In the genomic region with DNA sequence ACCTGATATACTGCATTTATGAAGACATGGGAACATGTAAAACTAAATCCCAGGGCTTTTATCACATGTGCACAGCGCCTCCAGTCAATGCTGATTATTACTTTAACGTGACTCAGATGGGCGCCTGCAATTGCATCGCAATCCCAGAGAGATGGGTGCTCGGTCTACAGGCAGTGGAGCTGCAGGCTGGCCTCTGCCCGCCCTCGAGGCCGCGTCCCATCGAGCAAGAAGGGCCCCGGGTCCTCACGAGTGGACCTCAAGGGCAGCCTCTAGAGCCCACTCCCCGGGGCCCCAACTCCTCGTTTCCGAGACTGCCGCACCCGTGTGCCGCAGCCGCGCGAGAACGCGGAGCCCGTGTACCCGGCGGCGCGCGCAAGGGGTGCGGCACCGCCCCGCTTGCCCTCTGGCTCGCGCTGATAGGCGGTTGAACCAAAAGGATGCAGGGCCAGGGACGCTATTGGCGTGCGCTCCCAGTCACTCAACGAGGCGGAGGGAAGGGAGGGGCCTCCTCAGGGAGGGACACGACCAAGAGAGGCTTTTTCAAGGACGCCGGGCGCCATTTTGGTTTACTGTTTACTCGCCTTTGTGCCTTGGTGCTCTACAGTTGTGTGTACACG, we compare ENCODE assay signal across 8 mouse cellular contexts. TPM values are rescaled to one million over a fixed set of nuclear protein-coding genes. Genes with fewer than 3 reads are reported as not detected.
DNase-seq lines count a peak whose midpoint lies in the region; ATAC-seq and TF ChIP-seq lines count a peak whose summit lies in the region.

No protein-coding gene starts in this region.

- H3K27ac ChIP-seq in forebrain, embryonic 12.5 days: peak overlapping the region; percentile 92
- H3K27ac ChIP-seq in heart, postnatal 0 days (ENCODE audit: low read depth): peak overlapping the region; percentile 90
- H3K27ac ChIP-seq in liver, embryonic 16.5 days (ENCODE audit: low read length): peak overlapping the region; percentile 95
- peak overlapping the region; percentile 97 for H3K27ac ChIP-seq in neural tube, embryonic 13.5 days (replicated peaks)
- H3K27ac ChIP-seq in testis, adult 2 months (ENCODE audit: control insufficient read depth, insufficient read depth, low read depth, low read length): peak overlapping the region; percentile 97

- H3K9ac ChIP-seq in forebrain, embryonic 12.5 days: peak overlapping the region; percentile 78
- peak overlapping the region; percentile 60 for H3K9ac ChIP-seq in heart, postnatal 0 days (replicated peaks; ENCODE audit: low read depth, low read length)
- H3K9ac ChIP-seq in liver, embryonic 16.5 days (ENCODE audit: low read depth, low read length): peak overlapping the region; percentile 86
- H3K9ac ChIP-seq in neural tube, embryonic 13.5 days: peak overlapping the region; percentile 81

- peak overlapping the region; percentile 86 for H3K4me3 ChIP-seq in E14TG2a.4 (replicated peaks; ENCODE audit: low read length)
- peak overlapping the region; percentile 67 for H3K4me3 ChIP-seq in forebrain, embryonic 12.5 days (replicated peaks)
- H3K4me3 ChIP-seq in heart, postnatal 0 days (ENCODE audit: low read depth, low read length): peak overlapping the region; percentile 56
- peak overlapping the region; percentile 82 for H3K4me3 ChIP-seq in liver, embryonic 16.5 days (ENCODE audit: low read depth, low read length)
- peak overlapping the region; percentile 64 for H3K4me3 ChIP-seq in neural tube, embryonic 13.5 days
- peak overlapping the region; percentile 88 for H3K4me3 ChIP-seq in testis, adult 2 months (ENCODE audit: control insufficient read depth, low read depth, low read length)

- peaks cover 35% of the 10 kb centered on the region for H3K4me1 ChIP-seq in E14TG2a.4 (replicated peaks; ENCODE audit: low read depth, low read length)
- peaks cover 29% of the 10 kb centered on the region for H3K4me1 ChIP-seq in forebrain, embryonic 12.5 days
- no peaks in the 10 kb centered on the region for H3K4me1 ChIP-seq in heart, postnatal 0 days (ENCODE audit: control insufficient read depth, insufficient read depth)
- H3K4me1 ChIP-seq in liver, embryonic 16.5 days (ENCODE audit: control insufficient read depth, low read depth, low read length): peaks cover 30% of the 10 kb centered on the region
- peaks cover 24% of the 10 kb centered on the region for H3K4me1 ChIP-seq in neural tube, embryonic 13.5 days (replicated peaks)
- H3K4me1 ChIP-seq in testis, adult 2 months (ENCODE audit: control insufficient read depth, insufficient read depth, low read length): peaks cover 5% of the 10 kb centered on the region

- TF ChIP-seq CTCF in E14TG2a.4 (conservative IDR thresholded peaks at IDR 0.05; ENCODE audit: low read length): no peak
- TF ChIP-seq CTCF in heart, postnatal 0 days (IDR thresholded peaks at IDR 0.05; ENCODE audit: low read depth): no peak
- no peak for TF ChIP-seq CTCF in testis, adult 2 months (IDR thresholded peaks at IDR 0.05; ENCODE audit: control insufficient read depth, insufficient read depth, insufficient replicate concordance, low read depth, low read length)

- TF ChIP-seq EP300 in heart, postnatal 0 days (IDR thresholded peaks at IDR 0.05; ENCODE audit: low read depth): no peak

- H3K9me3 ChIP-seq in E14TG2a.4 (ENCODE audit: low read length): no peaks in the 10 kb centered on the region
- no peaks in the 10 kb centered on the region for H3K9me3 ChIP-seq in forebrain, embryonic 12.5 days
- no peaks in the 10 kb centered on the region for H3K9me3 ChIP-seq in heart, postnatal 0 days (replicated peaks; ENCODE audit: control insufficient read depth, low read length)
- H3K9me3 ChIP-seq in liver, embryonic 16.5 days (replicated peaks; ENCODE audit: control insufficient read depth, low read length): no peaks in the 10 kb centered on the region
- H3K9me3 ChIP-seq in neural tube, embryonic 13.5 days: no peaks in the 10 kb centered on the region

- peaks cover 6% of the 10 kb centered on the region; the same call in 1 of the 2 replicates for H3K36me3 ChIP-seq in E14TG2a.4 (ENCODE audit: insufficient read depth, low read length)
- no peaks in the 10 kb centered on the region; the same call in 1 of the 2 replicates for H3K36me3 ChIP-seq in forebrain, embryonic 12.5 days (replicated peaks)
- H3K36me3 ChIP-seq in heart, postnatal 0 days (replicated peaks; ENCODE audit: control insufficient read depth, insufficient read depth, low read length): no peaks in the 10 kb centered on the region
- no peaks in the 10 kb centered on the region for H3K36me3 ChIP-seq in liver, embryonic 16.5 days (ENCODE audit: control insufficient read depth, insufficient read depth)
- peaks cover 9% of the 10 kb centered on the region; the same call in 1 of the 2 replicates for H3K36me3 ChIP-seq in neural tube, embryonic 13.5 days
- H3K36me3 ChIP-seq in testis, adult 2 months (ENCODE audit: control insufficient read depth, insufficient read depth, low read length): no peaks in the 10 kb centered on the region

- peak; percentile 94 for DNase-seq in c-Kit-positive CD71-positive TER-119-positive erythroid progenitor cells, embryonic 14.5 days (ENCODE audit: low spot score)
- DNase-seq in heart, postnatal 0 days (ENCODE audit: low spot score): peak; percentile 97
- peak; percentile 96 to 98 for DNase-seq in kidney, postnatal 4 days

- under 1% methylated on average over 46 of the region's 46 CpGs for WGBS in forebrain, embryonic 12.5 days
- under 1% methylated on average over 45 of the region's 46 CpGs for WGBS in heart, postnatal 0 days
- WGBS in liver, embryonic 16.5 days (ENCODE audit: insufficient replicate concordance): under 1% methylated on average over 46 of the region's 46 CpGs
- under 1% methylated on average over 46 of the region's 46 CpGs for WGBS in neural tube, embryonic 13.5 days

- H3K4me2 ChIP-seq in forebrain, embryonic 12.5 days: peak overlapping the region; percentile 55
- peak overlapping the region; percentile 52 for H3K4me2 ChIP-seq in heart, postnatal 0 days (ENCODE audit: low read depth, low read length)
- H3K4me2 ChIP-seq in liver, embryonic 16.5 days (ENCODE audit: low read depth, low read length): peak overlapping the region; percentile 68
- H3K4me2 ChIP-seq in neural tube, embryonic 13.5 days: peak overlapping the region; percentile 61

- TF ChIP-seq POLR2A in testis, adult 2 months (IDR thresholded peaks at IDR 0.05; ENCODE audit: control insufficient read depth, low read depth, low read length): peak; percentile 68; the same call in 1 of the 2 replicates

- ATAC-seq in forebrain, embryonic 12.5 days (ENCODE audit: low FRiP score): peak; percentile 100
- ATAC-seq in heart, postnatal 0 days (ENCODE audit: insufficient read depth, low read depth): peak; percentile 100
- peak; percentile 99 for ATAC-seq in liver, embryonic 16.5 days (ENCODE audit: low read depth)
- peak; percentile 99 for ATAC-seq in neural tube, embryonic 13.5 days (ENCODE audit: low read depth)

- no peaks in the 10 kb centered on the region for H3K27me3 ChIP-seq in E14TG2a.4 (ENCODE audit: insufficient read depth, low read length)
- no peaks in the 10 kb centered on the region for H3K27me3 ChIP-seq in forebrain, embryonic 12.5 days
- no peaks in the 10 kb centered on the region for H3K27me3 ChIP-seq in heart, postnatal 0 days (ENCODE audit: control insufficient read depth, insufficient read depth, low read length)
- no peaks in the 10 kb centered on the region for H3K27me3 ChIP-seq in liver, embryonic 16.5 days (ENCODE audit: control insufficient read depth, insufficient read depth, low read depth, low read length)
- no peaks in the 10 kb centered on the region for H3K27me3 ChIP-seq in neural tube, embryonic 13.5 days
- no peaks in the 10 kb centered on the region for H3K27me3 ChIP-seq in testis, adult 2 months (ENCODE audit: control insufficient read depth, insufficient read depth, low read length)

RNA-seq across cellular contexts. Expression of a gene that starts 2.6 kb away (rescaled TPM):
- polyA plus RNA-seq in forebrain, embryonic 12.5 days (2016; fragmentation: Nextera tagmentation; extraction: Ambion mirVana): 9.0 and 9.2 TPM in 2 replicates
- total RNA-seq in heart, postnatal 0 days (2014; rRNA removed; ENCODE audit: low replicate concordance): 5.3 and 12.4 TPM in 2 replicates
- 3.3 and 4.0 TPM in 2 replicates for polyA plus RNA-seq in heart, postnatal 0 days (2015; fragmentation: Nextera tagmentation; extraction: Ambion mirVana)
- 2.3 and 2.5 TPM in 2 replicates for polyA plus RNA-seq in liver, embryonic 16.5 days (2015; fragmentation: Nextera tagmentation; extraction: Ambion mirVana)
- 7.6 and 8.3 TPM in 2 replicates for polyA plus RNA-seq in neural tube, embryonic 13.5 days (2015; fragmentation: Nextera tagmentation; extraction: Ambion mirVana)
- polyA plus RNA-seq in testis, adult 2 months (2012; rRNA removed): 2.1 and 3.5 TPM in 2 replicates

RNA-seq across cellular contexts. Expression of a gene that starts 14.7 kb away (rescaled TPM):
- 395 and 399 TPM in 2 replicates for polyA plus RNA-seq in forebrain, embryonic 12.5 days (2016; fragmentation: Nextera tagmentation; extraction: Ambion mirVana)
- total RNA-seq in heart, postnatal 0 days (2014; rRNA removed; ENCODE audit: low replicate concordance): 207 TPM in 2 replicates
- polyA plus RNA-seq in heart, postnatal 0 days (2015; fragmentation: Nextera tagmentation; extraction: Ambion mirVana): 342 and 350 TPM in 2 replicates
- polyA plus RNA-seq in liver, embryonic 16.5 days (2015; fragmentation: Nextera tagmentation; extraction: Ambion mirVana): 173 and 183 TPM in 2 replicates
- polyA plus RNA-seq in neural tube, embryonic 13.5 days (2015; fragmentation: Nextera tagmentation; extraction: Ambion mirVana): 466 and 501 TPM in 2 replicates
- polyA plus RNA-seq in testis, adult 2 months (2012; rRNA removed): 87.4 and 106 TPM in 2 replicates

RNA-seq across cellular contexts. Expression of a gene that starts 18.1 kb away (rescaled TPM):
- polyA plus RNA-seq in forebrain, embryonic 12.5 days (2016; fragmentation: Nextera tagmentation; extraction: Ambion mirVana): 0.04 TPM in 1 of 2 replicates, not detected in the other
- total RNA-seq in heart, postnatal 0 days (2014; rRNA removed; ENCODE audit: low replicate concordance): not detected in 2 replicates
- not detected in 2 replicates for polyA plus RNA-seq in heart, postnatal 0 days (2015; fragmentation: Nextera tagmentation; extraction: Ambion mirVana)
- polyA plus RNA-seq in liver, embryonic 16.5 days (2015; fragmentation: Nextera tagmentation; extraction: Ambion mirVana): not detected in 2 replicates
- 0.07 TPM in 1 of 2 replicates, not detected in the other for polyA plus RNA-seq in neural tube, embryonic 13.5 days (2015; fragmentation: Nextera tagmentation; extraction: Ambion mirVana)
- 0.04 and 0.38 TPM in 2 replicates for polyA plus RNA-seq in testis, adult 2 months (2012; rRNA removed)

RNA-seq across cellular contexts. Expression of a gene that starts 25.8 kb away (rescaled TPM):
- polyA plus RNA-seq in forebrain, embryonic 12.5 days (2016; fragmentation: Nextera tagmentation; extraction: Ambion mirVana): 37.5 and 47.3 TPM in 2 replicates
- total RNA-seq in heart, postnatal 0 days (2014; rRNA removed; ENCODE audit: low replicate concordance): 24.8 and 32.5 TPM in 2 replicates
- polyA plus RNA-seq in heart, postnatal 0 days (2015; fragmentation: Nextera tagmentation; extraction: Ambion mirVana): 9.9 and 11.3 TPM in 2 replicates
- 5.0 and 6.1 TPM in 2 replicates for polyA plus RNA-seq in liver, embryonic 16.5 days (2015; fragmentation: Nextera tagmentation; extraction: Ambion mirVana)
- 11.3 and 15.5 TPM in 2 replicates for polyA plus RNA-seq in neural tube, embryonic 13.5 days (2015; fragmentation: Nextera tagmentation; extraction: Ambion mirVana)
- polyA plus RNA-seq in testis, adult 2 months (2012; rRNA removed): 10.0 and 12.5 TPM in 2 replicates

RNA-seq across cellular contexts. Expression of a gene that starts 37.6 kb away (rescaled TPM):
- not detected in 2 replicates for polyA plus RNA-seq in forebrain, embryonic 12.5 days (2016; fragmentation: Nextera tagmentation; extraction: Ambion mirVana)
- not detected in 2 replicates for total RNA-seq in heart, postnatal 0 days (2014; rRNA removed; ENCODE audit: low replicate concordance)
- polyA plus RNA-seq in heart, postnatal 0 days (2015; fragmentation: Nextera tagmentation; extraction: Ambion mirVana): not detected in 2 replicates
- not detected in 2 replicates for polyA plus RNA-seq in liver, embryonic 16.5 days (2015; fragmentation: Nextera tagmentation; extraction: Ambion mirVana)
- not detected in 2 replicates for polyA plus RNA-seq in neural tube, embryonic 13.5 days (2015; fragmentation: Nextera tagmentation; extraction: Ambion mirVana)
- not detected in 2 replicates for polyA plus RNA-seq in testis, adult 2 months (2012; rRNA removed)

Comparison
In these comparisons a context has a peak if more than half of its experiments do, and no peak if none do; other contexts are left out.
1. Peak in every context shown above with its lines: DNase-seq, ATAC-seq, H3K4me3 ChIP-seq and H3K27ac ChIP-seq.